Mouse (Mus musculus): Measurements from ENCODE around the gene Magea6. TPM values are rescaled to one million over a fixed set of nuclear protein-coding genes. Genes with fewer than 3 reads are reported as not detected.
"Not testable (repeated sequence)": the region's sequence is repeated elsewhere in the genome, so short reads cannot be mapped to it uniquely, and the experiment has no call there.

The Magea6 gene
- not detected for polyA plus RNA-seq (2021)

DNA sequence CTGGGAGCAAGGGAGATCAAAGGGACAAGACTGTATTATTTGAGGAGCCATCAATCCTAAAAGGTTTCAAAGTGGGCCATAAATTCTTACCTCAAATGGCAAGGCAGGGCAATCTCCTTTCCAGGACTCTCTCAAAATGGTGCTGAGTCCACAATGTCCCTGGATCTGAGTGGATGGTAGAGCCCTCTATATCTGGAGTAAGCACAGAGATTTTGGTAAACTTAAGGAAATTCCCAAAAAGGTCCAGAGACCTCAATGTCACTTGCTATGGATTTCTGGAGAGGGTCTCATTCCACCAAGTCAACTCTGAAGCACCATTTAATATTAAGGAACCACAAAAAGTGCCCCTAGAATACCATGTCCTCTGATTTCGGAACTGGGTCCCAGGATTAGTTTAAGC, at the start of gene Magea6:
Gene Magea6 (minus strand): TSS at position 101 of the 400 bp plus-strand sequence.
- DNase-seq (ENCODE audit: low read depth, low spot score); POLR2A ChIA-PET; ATAC-seq: not testable (repeated sequence)

DNA sequence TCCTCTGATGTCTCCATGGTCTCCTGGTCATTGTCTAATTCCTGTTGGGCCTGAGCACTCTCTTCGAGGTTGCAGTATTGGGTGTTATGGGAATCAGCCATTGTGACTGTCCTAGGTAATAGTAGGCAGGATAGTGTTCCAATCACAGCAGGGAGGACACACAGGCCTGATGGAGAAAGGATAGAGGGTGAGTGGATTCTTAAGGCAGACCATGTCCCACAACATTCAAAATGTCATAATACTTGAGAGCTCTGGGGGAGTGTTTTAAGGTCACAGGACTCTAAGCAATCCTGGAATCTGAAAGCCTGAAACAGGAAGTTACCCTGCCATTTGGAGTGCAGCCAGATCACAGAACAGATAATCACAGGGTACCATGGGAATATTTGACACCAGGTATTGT, 13.6 kb upstream of the Magea6 start, which contains the start of gene Magea3:
Gene Magea3 (minus strand): TSS at position 101 of the 400 bp plus-strand sequence.
- H3K27me3 ChIP-seq; DNase-seq (ENCODE audit: low read depth, low spot score); ATAC-seq; in situ Hi-C loops (cut with MboI; ENCODE audit: low pct_unique_long_range_greater_than_20kb); CTCF ChIA-PET; POLR2A ChIA-PET: not testable (repeated sequence)

More for the DNA sequence above, at the start of gene Magea6:
- CTCF ChIA-PET; in situ Hi-C loops (cut with MboI; ENCODE audit: low pct_unique_long_range_greater_than_20kb); H3K27me3 ChIP-seq: not testable (repeated sequence)

GRCm38 (mm10) chrX:154890167-154890566, 45.6 kb downstream of the Magea6 start, which contains the start of gene Cldn34b1:
Gene Cldn34b1, minus strand, starts transcription at chrX:154890267.
- DNase-seq (ENCODE audit: low read depth, low spot score); H3K27me3 ChIP-seq; POLR2A ChIA-PET; CTCF ChIA-PET; ATAC-seq: not testable (repeated sequence)
- in situ Hi-C loops (cut with MboI; ENCODE audit: low pct_unique_long_range_greater_than_20kb) = loop anchor here (5.0 kb wide), 1 partner anchor 292 kb away; no protein-coding TSS in a partner anchor

Other genes with a start within 250 kb of the Magea6 start
- not detected for gene Cldn34b1, start 45.7 kb downstream of the Magea6 start, polyA plus RNA-seq (2021)
- not detected for gene Magea3, start 13.5 kb upstream of the Magea6 start, polyA plus RNA-seq (2021)
- not detected for gene Magea8, start 59.9 kb upstream of the Magea6 start, polyA plus RNA-seq (2021)
- not detected for gene Magea5, start 127.2 kb upstream of the Magea6 start, polyA plus RNA-seq (2021)
- not detected for gene Magea1, start 153.8 kb upstream of the Magea6 start, polyA plus RNA-seq (2021)
- gene Magea2, start 157.7 kb upstream of the Magea6 start, polyA plus RNA-seq (2021) = not detected
- not detected for gene Cldn34b2, start 192.4 kb upstream of the Magea6 start, polyA plus RNA-seq (2021)